Mouse (Mus musculus) G1E (cell line): Measurements from ENCODE around the gene Map7d1. TPM values are rescaled to one million over a fixed set of nuclear protein-coding genes. Genes with fewer than 3 reads are reported as not detected.

Source experiments
- ATAC-seq: 2 replicates; pipeline ENCODE4 v1.8.0; 2016; ENCODE audit warnings: mild to moderate bottlenecking; ENCODE audit not compliant: insufficient number of reproducible peaks, poor library complexity, low FRiP score, severe bottlenecking; ENCODE audit errors: extremely low read depth
- DNase-seq: peaks from one replicate; pipeline ENCODE4 v3.0.0; 2012; ENCODE audit warnings: low spot score
- H3K27me3 ChIP-seq: 2 replicates; pipeline ENCODE4 v1.6.1; 2012; ENCODE audit warnings: mild to moderate bottlenecking, low read length, inconsistent platforms; ENCODE audit not compliant: insufficient read depth
- H3K36me3 ChIP-seq: replicated peaks from 2 replicates; pipeline ENCODE3; 2012; ENCODE audit warnings: mild to moderate bottlenecking, inconsistent platforms
- H3K4me1 ChIP-seq: 2 replicates; pipeline ENCODE4 v1.6.1; 2012; ENCODE audit warnings: low read depth, low read length, inconsistent platforms, mixed read lengths; ENCODE audit not compliant: insufficient read depth
- H3K4me3 ChIP-seq: 2 replicates; pipeline ENCODE4 v1.5.1; 2012; ENCODE audit warnings: low read depth, mild to moderate bottlenecking, inconsistent platforms, low read length, moderate library complexity, mixed read lengths
- H3K9me3 ChIP-seq: replicated peaks from 2 replicates; pipeline ENCODE4 v1.6.1; 2012; ENCODE audit warnings: inconsistent platforms
- CTCF ChIP-seq: IDR thresholded peaks from 2 replicates; pipeline ENCODE4 v1.5.1; 2012; ENCODE audit warnings: low read depth, low read length, inconsistent platforms, mixed read lengths
- GATA1 ChIP-seq: IDR thresholded peaks from 2 replicates; pipeline ENCODE4 v1.6.1; 2012; ENCODE audit warnings: borderline replicate concordance, low read length, inconsistent platforms, mixed read lengths
- GATA2 ChIP-seq: IDR thresholded peaks from 2 replicates; pipeline ENCODE4 v1.6.1; 2012; ENCODE audit warnings: low read depth, low read length, inconsistent platforms, borderline replicate concordance
- POLR2AphosphoS5 ChIP-seq: IDR thresholded peaks from 2 replicates; pipeline ENCODE4 v1.6.1; 2012; ENCODE audit warnings: low read depth, low read length, inconsistent platforms; ENCODE audit not compliant: insufficient replicate concordance
- TAL1 ChIP-seq: conservative IDR thresholded peaks from 2 replicates; pipeline ENCODE4 v1.6.1; 2012; ENCODE audit warnings: low read depth, low read length, inconsistent platforms, mixed read lengths
- polyA plus RNA-seq: library from polyadenylated mRNA; stranded (reverse); fragments of >175 nt; gene quantifications from 2 replicates; pipeline ENCODE4 v1.2.3, GENCODE M21; 2012
- total RNA-seq, 2 experiments: library from RNA; stranded (forward) in 1 of 2; stranded (reverse) in 1 of 2; fragments of 200-1000 nt in 1 of 2; fragments of >200 nt in 1 of 2; fragmentation: Nextera tagmentation in 1 of 2; gene quantifications; 2 replicates each; pipeline ENCODE4 v1.2.3; 2014 to 2017

The Map7d1 gene
- total and polyA plus RNA-seq, 3 experiments: 8.0 to 73.8 (median 15.2) TPM

GRCm38 (mm10) chr4:126296617-126297101, 40.5 kb upstream of the Map7d1 start:
- H3K27me3 ChIP-seq: peaks cover 52% of the 10 kb centered on the region
- no peak for DNase-seq

GRCm38 (mm10) chr4:126295937-126296336, 39.8 kb upstream of the Map7d1 start:
- Histone ChIP-seq H3K9me3 (no peaks in the 10 kb centered on the region), H3K27me3 (peaks cover 44% of the 10 kb centered on the region), H3K4me1 (peaks cover 10% of the 10 kb centered on the region; the same call in 1 of the 2 replicates), H3K36me3 (no peaks in the 10 kb centered on the region), H3K4me3 (no peak overlapping the region)
- TF ChIP-seq CTCF (no peak), POLR2AphosphoS5 (no peak), GATA2 (no peak), TAL1 (no peak), GATA1 (no peak)
- ATAC-seq: no peak
- no peak for DNase-seq

More at GRCm38 (mm10) chr4:126296617-126297101, 40.5 kb upstream of the Map7d1 start:
- Histone ChIP-seq H3K4me1 (peaks cover 12% of the 10 kb centered on the region; the same call in 1 of the 2 replicates), H3K4me3 (peak overlapping the region; percentile 11; the same call in 1 of the 2 replicates), H3K9me3 (no peaks in the 10 kb centered on the region), H3K36me3 (no peaks in the 10 kb centered on the region)
- TF ChIP-seq GATA2: no peak
- TF ChIP-seq POLR2AphosphoS5: no peak
- TF ChIP-seq TAL1: no peak
- TF ChIP-seq GATA1: no peak
- TF ChIP-seq CTCF: no peak
- no peak for ATAC-seq

- H3K27me3 ChIP-seq: peaks cover 37% of the 10 kb centered on the region
- no peak for TF ChIP-seq GATA1
- no peak for TF ChIP-seq TAL1
- TF ChIP-seq POLR2AphosphoS5: no peak
- TF ChIP-seq GATA2: no peak
- no peak for TF ChIP-seq CTCF
These were observed 39.0 kb upstream of the Map7d1 start for GRCm38 (mm10) chr4:126295152-126295551.

DNA sequence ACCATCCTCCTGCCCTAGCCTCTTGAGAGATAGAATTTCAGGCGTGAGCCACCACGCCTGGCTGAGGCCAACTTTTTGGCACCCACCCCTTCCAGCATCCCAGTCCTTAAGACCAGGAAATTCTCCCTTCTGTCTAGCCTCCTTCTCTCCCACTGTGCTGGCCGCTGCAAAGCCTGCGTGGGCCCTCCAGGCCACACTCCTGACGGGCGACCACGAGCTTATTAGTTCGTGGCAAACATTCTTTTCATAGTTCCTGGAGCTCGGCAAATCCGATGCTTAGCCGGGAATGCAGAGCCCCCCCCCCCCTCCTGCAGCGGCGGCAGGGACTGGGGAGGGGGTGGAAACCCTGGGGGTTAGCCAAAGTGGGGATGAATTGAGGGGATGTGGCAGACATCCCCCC, 35.1 kb upstream of the Map7d1 start:
- Histone ChIP-seq H3K27me3 (peaks cover 27% of the 10 kb centered on the region), H3K4me3 (no peak overlapping the region), H3K4me1 (no peaks in the 10 kb centered on the region), H3K9me3 (no peaks in the 10 kb centered on the region), H3K36me3 (no peaks in the 10 kb centered on the region)
- TF ChIP-seq GATA1: no peak
- TF ChIP-seq CTCF: no peak
- TF ChIP-seq POLR2AphosphoS5: no peak
- no peak for TF ChIP-seq TAL1
- TF ChIP-seq GATA2: no peak
- ATAC-seq (no peak), DNase-seq (no peak)

More at GRCm38 (mm10) chr4:126295152-126295551, 39.0 kb upstream of the Map7d1 start:
- Histone ChIP-seq H3K9me3 (no peaks in the 10 kb centered on the region), H3K4me3 (no peak overlapping the region), H3K36me3 (no peaks in the 10 kb centered on the region), H3K4me1 (peaks cover 9% of the 10 kb centered on the region; the same call in 1 of the 2 replicates)
- ATAC-seq (no peak), DNase-seq (no peak)

GRCm38 (mm10) chr4:126290314-126290713, 34.2 kb upstream of the Map7d1 start:
- H3K36me3 ChIP-seq: no peaks in the 10 kb centered on the region
- ATAC-seq: no peak
- peaks cover 25% of the 10 kb centered on the region for H3K27me3 ChIP-seq
- no peaks in the 10 kb centered on the region for H3K4me1 ChIP-seq
- H3K9me3 ChIP-seq: no peaks in the 10 kb centered on the region
- H3K4me3 ChIP-seq: no peak overlapping the region
- no peak for DNase-seq
- TF ChIP-seq POLR2AphosphoS5: no peak
- TF ChIP-seq GATA2: no peak
- no peak for TF ChIP-seq CTCF
- TF ChIP-seq TAL1: no peak
- no peak for TF ChIP-seq GATA1

- no peak for ATAC-seq
- Histone ChIP-seq H3K27me3 (peaks cover 35% of the 10 kb centered on the region), H3K9me3 (no peaks in the 10 kb centered on the region), H3K36me3 (no peaks in the 10 kb centered on the region), H3K4me1 (0 out of 2 replicates have a peak, but pooled peaks cover 3% of the 10 kb centered on the region), H3K4me3 (no peak overlapping the region)
- TF ChIP-seq GATA2 (no peak), CTCF (no peak), GATA1 (no peak), POLR2AphosphoS5 (no peak), TAL1 (no peak)
- DNase-seq: no peak
These were observed 32.0 kb upstream of the Map7d1 start for GRCm38 (mm10) chr4:126288085-126288666.
